Mouse (Mus musculus) megakaryocyte, embryonic 14.5 days (primary cell): ENCODE measurements at regions not wholly inside any gene's neighbourhood (a gene's known extent, or its start where the extent isn't known, plus 50 kb on each side); places are given as distances from the start of the nearest gene placed in this dataset.

Experiments used
- H3K27me3 ChIP-seq: replicated peaks from 2 replicates; pipeline ENCODE3; 2012; ENCODE audit warnings: inconsistent platforms
- H3K36me3 ChIP-seq: replicated peaks from 2 replicates; pipeline ENCODE3; 2012; ENCODE audit warnings: low read length, inconsistent platforms, mixed read lengths
- H3K4me1 ChIP-seq: 2 replicates; pipeline ENCODE4 v1.6.1; 2012; ENCODE audit warnings: inconsistent platforms
- H3K4me3 ChIP-seq: replicated peaks from 2 replicates; pipeline ENCODE3; 2012; ENCODE audit warnings: moderate library complexity, mild to moderate bottlenecking, inconsistent platforms
- H3K9me3 ChIP-seq: 2 replicates; pipeline ENCODE4 v1.6.1; 2012; ENCODE audit warnings: inconsistent platforms
- FLI1 ChIP-seq: IDR thresholded peaks from 2 replicates; pipeline ENCODE4 v1.6.1; 2012; ENCODE audit warnings: low read length, inconsistent platforms, mixed read lengths
- GATA1 ChIP-seq: IDR thresholded peaks from 3 replicates; pipeline ENCODE4 v1.6.1; 2012; ENCODE audit warnings: mixed read lengths, low read length, inconsistent platforms, borderline replicate concordance

- Histone ChIP-seq H3K9me3 (no peaks in the 10 kb centered on the region), H3K27me3 (no peaks in the 10 kb centered on the region), H3K36me3 (no peaks in the 10 kb centered on the region), H3K4me3 (no peak overlapping the region), H3K4me1 (peaks cover 10% of the 10 kb centered on the region; the same call in 1 of the 2 replicates)
- TF ChIP-seq GATA1 (no peak), FLI1 (no peak)
Measured at GRCm38 (mm10) chr14:74145202-74145700, 484.2 kb downstream of the Gm21750 start.

- TF ChIP-seq FLI1 (no peak), GATA1 (no peak)
- peaks cover 12% of the 10 kb centered on the region for H3K4me1 ChIP-seq
- H3K27me3 ChIP-seq = no peaks in the 10 kb centered on the region
- H3K9me3 ChIP-seq = peaks cover 5% of the 10 kb centered on the region
- no peak overlapping the region for H3K4me3 ChIP-seq
- peaks cover 3% of the 10 kb centered on the region for H3K36me3 ChIP-seq
Measured at GRCm38 (mm10) chr14:74166221-74166620, 474.4 kb upstream of the Htr2a start.

GRCm38 (mm10) chr14:74169131-74169875 lies 471.3 kb upstream of the Htr2a start:
- TF ChIP-seq FLI1 (no peak), GATA1 (no peak)
- Histone ChIP-seq H3K9me3 (no peaks in the 10 kb centered on the region), H3K4me3 (no peak overlapping the region), H3K27me3 (no peaks in the 10 kb centered on the region), H3K4me1 (peaks cover 26% of the 10 kb centered on the region), H3K36me3 (no peaks in the 10 kb centered on the region)

- H3K4me3 ChIP-seq = no peak overlapping the region
- H3K36me3 ChIP-seq = no peaks in the 10 kb centered on the region
- H3K4me1 ChIP-seq = no peaks in the 10 kb centered on the region; the same call in 1 of the 2 replicates
- TF ChIP-seq GATA1 = no peak
- no peak for TF ChIP-seq FLI1
- H3K27me3 ChIP-seq = no peaks in the 10 kb centered on the region
- no peaks in the 10 kb centered on the region for H3K9me3 ChIP-seq
Measured at GRCm38 (mm10) chr14:74180066-74180465, 460.6 kb upstream of the Htr2a start.

- no peaks in the 10 kb centered on the region for H3K27me3 ChIP-seq
- H3K9me3 ChIP-seq = no peaks in the 10 kb centered on the region
- H3K36me3 ChIP-seq = no peaks in the 10 kb centered on the region
- TF ChIP-seq FLI1 (no peak), GATA1 (no peak)
- no peak overlapping the region for H3K4me3 ChIP-seq
- H3K4me1 ChIP-seq = no peaks in the 10 kb centered on the region; the same call in 1 of the 2 replicates
Measured at GRCm38 (mm10) chr14:74182996-74183395, 457.6 kb upstream of the Htr2a start.

- Histone ChIP-seq H3K27me3 (no peaks in the 10 kb centered on the region), H3K9me3 (no peaks in the 10 kb centered on the region), H3K4me1 (peaks cover 3% of the 10 kb centered on the region; the same call in 1 of the 2 replicates), H3K4me3 (no peak overlapping the region), H3K36me3 (no peaks in the 10 kb centered on the region)
- TF ChIP-seq FLI1 (no peak), GATA1 (no peak)
Measured at GRCm38 (mm10) chr14:74201710-74202109, 438.9 kb upstream of the Htr2a start.

GRCm38 (mm10) chr14:74205011-74205410 lies 435.6 kb upstream of the Htr2a start:
- Histone ChIP-seq H3K27me3 (no peaks in the 10 kb centered on the region), H3K4me1 (peaks cover 23% of the 10 kb centered on the region), H3K4me3 (no peak overlapping the region), H3K9me3 (no peaks in the 10 kb centered on the region), H3K36me3 (no peaks in the 10 kb centered on the region)
- TF ChIP-seq GATA1 = no peak
- TF ChIP-seq FLI1 = no peak

GRCm38 (mm10) chr14:74217914-74218446 lies 422.7 kb upstream of the Htr2a start:
- peaks cover 19% of the 10 kb centered on the region for H3K4me1 ChIP-seq
- H3K27me3 ChIP-seq = no peaks in the 10 kb centered on the region
- H3K9me3 ChIP-seq = no peaks in the 10 kb centered on the region
- TF ChIP-seq GATA1 (no peak), FLI1 (no peak)
- no peak overlapping the region for H3K4me3 ChIP-seq
- no peaks in the 10 kb centered on the region for H3K36me3 ChIP-seq

GRCm38 (mm10) chr14:74219761-74220160 lies 420.9 kb upstream of the Htr2a start:
- Histone ChIP-seq H3K4me1 (peaks cover 14% of the 10 kb centered on the region), H3K36me3 (no peaks in the 10 kb centered on the region), H3K4me3 (no peak overlapping the region), H3K9me3 (no peaks in the 10 kb centered on the region), H3K27me3 (no peaks in the 10 kb centered on the region)
- no peak for TF ChIP-seq GATA1
- no peak for TF ChIP-seq FLI1

GRCm38 (mm10) chr14:74222093-74222492 lies 418.5 kb upstream of the Htr2a start:
- no peak overlapping the region for H3K4me3 ChIP-seq
- no peaks in the 10 kb centered on the region for H3K27me3 ChIP-seq
- H3K9me3 ChIP-seq = no peaks in the 10 kb centered on the region
- TF ChIP-seq GATA1 (no peak), FLI1 (no peak)
- peaks cover 23% of the 10 kb centered on the region for H3K4me1 ChIP-seq
- H3K36me3 ChIP-seq = no peaks in the 10 kb centered on the region
